Mouse (Mus musculus): Measurements from ENCODE around the gene Pink1. TPM values are rescaled to one million over a fixed set of nuclear protein-coding genes. Genes with fewer than 3 reads are reported as not detected.

The Pink1 gene
- 153 and 172 TPM in 2 replicates for polyA plus RNA-seq (2012; rRNA removed)

DNA sequence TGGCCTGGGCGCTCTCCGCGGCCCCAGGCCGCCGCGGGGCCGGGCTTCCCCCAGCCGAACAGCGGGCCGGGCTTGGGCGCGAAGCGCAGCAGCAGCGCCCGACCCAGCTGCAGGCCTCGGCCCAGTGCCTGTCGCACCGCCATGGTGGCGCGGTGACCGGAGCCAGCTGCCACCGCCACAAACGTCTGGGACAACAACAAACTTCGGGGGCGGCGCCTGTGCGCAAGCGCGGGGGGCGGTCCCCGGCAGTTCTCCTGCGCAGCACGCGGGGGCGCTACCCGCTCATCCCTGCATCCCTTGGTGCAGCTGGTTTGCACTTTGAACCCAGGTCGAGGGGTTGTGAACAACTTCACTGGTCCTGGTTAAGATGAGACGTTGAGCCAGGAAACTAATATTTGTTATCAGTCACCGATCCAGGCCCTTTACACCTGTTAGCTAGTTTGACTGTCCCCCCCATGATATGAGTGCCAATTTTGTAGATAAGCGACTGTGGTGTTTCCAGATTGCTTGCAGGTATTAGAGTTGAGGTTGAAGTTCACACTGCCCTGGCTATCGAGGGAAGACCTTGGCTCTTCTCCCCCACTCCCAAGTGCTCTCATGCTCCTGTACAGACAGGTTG is at the start of gene Pink1:
Gene Pink1 (minus strand): TSS at position 231 of the 619 bp plus-strand sequence.
- no peak for DNase-seq (ENCODE audit: low read depth)

DNA sequence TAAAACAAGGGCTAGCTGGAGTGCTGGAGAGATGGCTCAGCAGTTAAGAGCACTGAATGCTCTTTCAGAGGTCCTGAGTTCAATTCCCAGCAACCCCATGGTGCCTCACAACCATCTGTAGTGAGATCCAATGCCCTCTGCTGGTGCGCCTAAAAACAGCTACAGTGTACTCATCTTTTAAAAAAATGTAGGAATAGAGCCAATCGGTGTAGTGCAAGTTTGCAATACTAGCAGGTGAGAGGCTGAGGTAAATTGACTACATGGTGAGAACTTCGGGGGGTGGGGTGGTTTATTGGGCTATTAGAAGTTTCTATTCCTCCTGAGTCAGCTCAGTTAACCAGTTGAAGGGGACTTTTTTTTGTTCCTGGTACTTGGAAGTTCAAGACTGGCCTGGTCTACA is 49.0 kb upstream of the Pink1 start:
- DNase-seq (ENCODE audit: low read depth), result no peak

DNA sequence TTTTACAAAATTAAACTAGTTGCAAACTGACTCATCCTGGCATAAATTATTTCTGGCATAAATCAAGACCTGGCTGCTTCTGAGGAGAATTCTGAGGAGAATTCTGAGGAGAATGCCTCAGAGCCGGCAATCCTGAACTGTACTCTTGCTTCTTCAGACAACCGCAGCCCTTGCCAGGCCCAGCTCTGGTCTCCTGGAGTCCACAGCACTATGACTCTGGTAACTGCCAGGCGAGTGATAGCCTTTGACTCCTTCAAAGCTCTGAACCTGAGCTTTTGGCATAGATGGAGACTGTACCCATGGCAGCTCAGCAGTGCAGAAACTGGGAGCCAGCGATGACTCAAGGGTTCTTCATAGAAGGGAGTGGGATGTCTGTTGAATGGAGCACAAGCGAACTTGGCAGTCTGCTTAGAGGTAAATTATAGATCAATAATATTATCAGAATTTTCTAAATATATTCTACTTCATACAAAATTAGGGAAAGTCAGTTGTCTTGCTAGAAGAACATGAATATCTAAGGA is 44.9 kb upstream of the Pink1 start:
- no peak for DNase-seq (ENCODE audit: low read depth)

DNA sequence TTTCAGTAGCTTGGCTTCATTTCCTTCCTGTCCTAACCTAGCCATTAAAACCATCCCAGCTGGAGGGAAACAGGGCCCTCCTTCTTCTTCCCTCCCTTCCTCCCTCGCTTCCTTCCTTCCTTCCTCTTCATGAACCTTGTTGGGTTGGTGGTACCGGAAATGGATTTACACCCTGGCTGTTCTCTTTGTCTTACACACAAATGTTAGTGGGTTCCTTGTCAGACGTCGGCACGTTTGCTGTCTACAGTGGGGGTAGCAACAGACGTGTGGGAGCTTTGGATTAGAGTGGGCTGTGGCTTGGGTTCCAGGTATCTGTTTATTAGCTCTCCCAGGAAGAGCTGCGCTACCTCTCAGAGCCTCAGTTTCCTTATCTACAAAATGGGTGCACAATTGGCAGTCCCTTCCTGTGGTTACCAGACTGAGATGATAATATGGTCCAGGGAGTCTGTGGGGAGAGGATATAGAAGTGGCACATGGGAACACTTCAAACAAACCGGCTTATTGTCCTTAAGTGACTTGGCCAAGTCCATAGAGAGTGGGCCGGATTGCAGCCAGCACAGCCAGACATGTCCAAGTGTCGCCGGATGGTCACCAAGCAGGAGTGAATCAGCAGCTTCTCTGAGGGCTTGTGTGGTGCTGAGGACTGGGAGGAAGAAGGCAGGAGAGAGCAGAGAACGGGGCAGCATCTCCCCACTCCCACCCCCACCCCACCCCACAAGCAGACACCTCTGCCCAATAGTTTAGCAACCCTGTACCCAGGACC is 42.6 kb upstream of the Pink1 start:
- DNase-seq (ENCODE audit: low read depth), result no peak

DNA sequence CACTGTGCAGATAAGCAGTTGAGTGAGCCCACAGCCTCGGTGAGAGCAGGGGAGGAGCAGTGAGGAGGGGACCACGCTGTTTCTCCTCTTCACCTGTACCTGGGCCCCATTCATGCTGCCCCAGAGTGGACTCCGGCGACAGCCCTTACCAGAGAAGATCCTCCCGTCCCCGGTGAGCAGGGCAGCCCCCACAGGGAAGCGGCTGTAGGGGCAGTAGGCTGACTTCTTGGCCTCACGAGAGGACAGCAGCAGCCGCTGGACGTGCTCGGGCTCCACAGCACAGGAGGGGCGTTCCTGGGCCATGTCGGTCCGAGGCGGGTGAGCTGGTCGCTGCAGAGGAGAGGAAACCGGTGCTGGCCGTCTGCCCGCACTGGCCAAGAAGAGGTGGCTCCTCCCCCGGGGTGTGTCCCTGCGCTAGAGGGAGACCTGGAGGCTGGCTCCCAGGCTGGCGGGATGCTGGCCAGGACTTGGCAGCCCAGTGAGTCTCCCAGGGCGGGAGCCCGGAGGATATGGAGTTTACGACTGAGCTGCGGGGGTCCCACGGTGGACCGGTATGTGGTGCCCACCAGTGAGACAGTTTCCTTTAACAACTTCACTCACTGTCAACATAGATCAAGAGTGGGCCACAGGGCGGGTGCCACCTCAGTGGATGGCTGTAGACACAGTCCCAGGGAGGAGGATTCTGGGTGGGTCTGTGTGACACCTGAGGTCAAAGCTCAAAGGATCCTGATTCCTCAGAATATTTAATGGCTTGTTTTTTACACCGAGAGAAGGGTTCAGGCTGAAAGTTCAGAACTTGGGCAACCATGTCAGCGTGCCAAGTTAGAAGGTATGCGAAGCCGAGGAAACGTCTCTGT is 41.8 kb upstream of the Pink1 start, which contains the start of gene Cda:
Gene Cda (minus strand): TSS at position 352 of the 857 bp plus-strand sequence.
- DNase-seq (ENCODE audit: low read depth), result no peak

DNA sequence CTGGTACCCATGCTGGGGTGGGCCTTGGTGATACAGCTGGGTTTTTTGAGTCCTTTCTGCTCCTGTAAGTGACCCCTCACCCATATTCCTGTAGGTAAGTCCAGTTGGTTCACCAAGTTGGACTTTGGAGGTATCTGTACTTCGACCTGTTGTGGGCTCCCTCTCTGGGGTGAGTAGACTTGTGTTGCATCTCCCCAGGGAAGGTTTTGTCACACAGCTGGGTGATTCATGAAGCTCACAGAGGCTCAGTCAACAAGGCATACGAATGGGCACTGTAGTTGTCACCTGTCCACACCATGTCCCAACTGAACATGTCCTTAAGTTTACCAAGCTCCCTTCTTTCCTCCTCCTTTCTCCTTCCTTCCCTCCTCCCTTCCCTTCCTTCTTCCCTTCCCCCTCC is 40.5 kb upstream of the Pink1 start:
- no peak for DNase-seq (ENCODE audit: low read depth)

DNA sequence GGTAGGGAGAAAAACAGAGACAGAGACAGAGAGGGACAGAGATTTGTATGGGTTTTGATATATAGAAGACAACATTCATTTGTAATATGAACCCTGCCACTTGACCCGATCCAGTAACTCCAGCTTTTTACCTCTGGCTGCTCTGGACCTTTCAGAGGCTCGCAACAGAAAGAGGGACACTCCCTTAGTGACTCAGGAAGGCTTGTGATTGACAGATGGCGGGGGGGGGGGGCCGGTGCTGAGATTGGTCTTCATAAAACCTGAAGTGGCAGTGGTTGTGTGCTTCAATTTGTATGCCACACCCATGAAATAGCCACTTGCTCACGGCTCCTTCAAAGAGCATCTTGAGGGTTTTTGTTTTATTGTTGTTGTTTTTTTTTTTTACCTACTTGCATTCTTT is 37.4 kb upstream of the Pink1 start:
- no peak for DNase-seq (ENCODE audit: low read depth)

DNA sequence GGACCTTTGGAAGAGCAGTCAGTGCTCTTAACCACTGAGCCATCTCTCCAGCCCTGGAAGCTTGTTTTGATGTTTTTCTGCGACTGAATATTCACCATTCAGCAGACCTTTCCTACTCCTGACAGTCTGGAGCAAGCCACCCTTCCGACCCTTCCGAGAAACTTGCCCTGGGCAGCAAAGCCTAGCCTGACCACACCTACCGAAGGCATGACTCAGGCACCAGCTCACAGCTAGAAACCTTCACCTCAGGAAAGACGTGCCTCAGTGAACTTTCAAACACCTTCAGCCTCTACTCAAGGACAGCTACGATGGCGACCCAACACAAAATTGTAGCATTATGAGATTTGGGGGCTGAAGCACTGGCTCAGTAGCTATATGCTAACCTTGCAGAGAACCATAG is 36.8 kb upstream of the Pink1 start:
- no peak for DNase-seq (ENCODE audit: low read depth)

DNA sequence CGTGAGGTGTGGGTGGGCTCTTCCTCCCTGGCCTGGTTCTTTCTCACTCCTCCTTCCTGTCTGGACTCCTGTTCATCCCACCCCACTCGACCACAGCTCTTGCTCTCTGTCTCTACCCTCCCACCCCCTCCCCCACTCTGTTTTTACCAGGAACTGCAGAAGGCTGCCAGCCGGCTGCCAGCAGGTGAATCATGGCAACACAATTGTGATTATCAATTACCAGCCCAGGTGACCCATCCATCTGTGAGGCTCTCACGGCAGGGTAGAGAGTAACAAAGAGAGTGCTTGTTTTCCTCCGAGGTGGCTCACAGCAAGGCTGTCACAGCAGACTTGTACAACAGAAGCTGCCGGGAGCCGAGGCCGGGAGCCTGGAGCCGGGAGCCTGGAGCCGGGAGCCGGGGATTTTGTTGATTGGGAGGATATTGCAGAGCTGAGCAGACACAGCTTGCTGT is 35.3 kb upstream of the Pink1 start:
- no peak for DNase-seq (ENCODE audit: low read depth)

DNA sequence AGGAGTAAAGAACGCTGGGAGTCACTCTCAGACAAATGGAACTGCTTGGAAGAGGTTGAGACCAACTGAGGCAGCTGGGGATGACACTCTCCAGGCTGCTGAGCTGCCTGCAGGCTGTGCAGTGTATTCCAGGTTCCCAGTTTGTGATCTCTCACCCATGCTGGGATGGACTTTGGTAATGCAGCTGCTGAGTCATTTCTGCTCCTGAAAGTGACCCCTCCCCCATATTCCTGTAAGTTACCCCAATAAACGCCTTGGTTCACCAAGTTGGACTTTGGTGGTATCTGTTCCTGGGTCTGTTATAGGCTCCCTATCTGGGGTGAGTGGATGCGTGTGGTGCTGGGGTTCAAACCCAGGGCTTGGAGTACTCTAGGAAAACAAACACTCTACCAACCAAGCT is 32.1 kb upstream of the Pink1 start:
- DNase-seq (ENCODE audit: low read depth), result no peak

DNA sequence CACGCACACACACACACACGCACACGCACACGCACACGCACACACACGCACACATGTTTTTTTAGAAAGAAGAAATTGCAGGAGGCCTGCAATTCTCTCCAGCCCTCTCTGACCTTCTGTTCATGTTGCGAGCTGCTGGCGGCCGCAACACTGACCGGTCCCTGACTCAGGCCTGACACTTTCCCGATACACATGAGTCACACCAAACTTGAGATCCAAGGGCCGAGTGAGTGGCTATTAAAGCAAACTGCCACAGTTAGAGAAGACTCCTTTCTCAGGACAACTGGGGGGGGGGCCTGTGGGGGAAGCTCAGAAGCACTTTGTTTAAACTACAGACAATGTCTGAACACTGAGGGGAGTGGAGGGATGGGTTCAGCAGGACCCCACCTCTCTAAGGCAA is 30.4 kb upstream of the Pink1 start:
- no peak for DNase-seq (ENCODE audit: low read depth)

DNA sequence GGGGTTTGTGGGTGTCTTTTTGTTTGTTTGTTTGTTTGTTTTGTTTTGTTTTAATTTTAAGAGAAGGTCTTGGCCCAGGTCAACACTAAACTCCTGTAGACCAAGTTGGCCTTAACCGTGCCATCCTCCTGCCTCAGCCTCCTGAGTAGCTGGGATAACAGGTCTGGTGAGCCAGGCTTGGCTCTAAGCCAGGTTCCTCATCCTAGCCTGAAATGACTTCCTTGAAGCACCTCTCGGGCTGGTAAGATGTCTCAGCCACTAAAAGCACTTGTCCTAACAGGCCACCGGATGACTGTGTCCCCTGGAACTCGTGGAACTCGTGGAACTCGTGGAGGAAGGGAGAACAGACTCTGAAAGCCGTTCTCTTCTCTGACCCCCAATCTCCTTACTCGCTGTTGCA is 30.0 kb upstream of the Pink1 start:
- no peak for DNase-seq (ENCODE audit: low read depth)

DNA sequence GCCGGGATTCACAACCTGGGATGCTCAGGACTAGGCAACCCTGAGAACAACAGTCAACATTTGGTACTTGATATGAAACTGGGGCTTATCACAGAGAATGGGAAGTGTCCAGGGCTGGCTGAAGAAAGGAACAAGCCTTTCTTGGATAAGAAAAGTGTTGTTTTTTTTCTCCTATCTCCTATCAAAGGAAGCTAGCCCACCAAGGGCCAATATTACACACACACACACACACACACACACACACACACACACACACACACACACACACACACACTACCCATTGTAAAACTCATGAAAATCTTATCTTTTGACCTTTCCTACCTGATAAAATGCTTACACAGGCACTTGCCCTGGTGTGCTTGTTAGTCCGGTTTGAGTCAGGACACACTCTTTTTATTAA is 29.4 kb upstream of the Pink1 start:
- DNase-seq (ENCODE audit: low read depth), result no peak

DNA sequence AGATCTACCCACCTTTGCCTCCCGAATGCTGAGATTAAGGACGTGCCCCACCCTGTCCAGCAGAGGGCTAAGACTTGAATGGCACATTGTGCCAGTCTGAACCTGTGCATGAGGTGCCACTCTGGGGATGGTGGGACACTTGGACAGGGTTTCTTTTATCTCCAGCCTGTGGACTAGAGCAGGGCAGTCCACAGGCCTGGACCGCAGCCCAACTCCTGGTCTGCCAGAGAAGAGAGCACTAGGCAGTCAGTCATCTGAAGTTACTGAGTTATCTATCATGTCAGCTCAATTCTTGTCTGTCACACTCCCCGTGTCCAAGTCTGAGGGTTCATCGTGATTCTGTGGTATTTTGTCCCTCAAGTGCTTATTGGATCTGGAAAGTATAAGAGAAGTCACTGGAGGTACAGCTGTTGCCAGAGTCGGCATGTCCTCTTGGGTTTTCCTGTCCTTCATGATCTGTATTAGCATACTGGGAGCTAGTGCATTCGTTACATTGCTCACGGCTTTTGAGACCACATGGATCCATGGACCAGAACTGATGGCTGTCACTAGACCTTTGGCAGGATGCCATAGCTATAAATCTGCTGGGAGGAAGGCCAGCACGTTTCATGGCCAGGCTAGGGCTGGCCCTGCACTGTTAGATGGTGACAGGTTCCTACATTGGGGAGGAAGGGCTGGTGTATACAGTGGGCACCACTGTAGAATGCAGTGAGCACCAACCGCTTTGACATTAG is 27.5 kb upstream of the Pink1 start:
- no peak for DNase-seq (ENCODE audit: low read depth)

DNA sequence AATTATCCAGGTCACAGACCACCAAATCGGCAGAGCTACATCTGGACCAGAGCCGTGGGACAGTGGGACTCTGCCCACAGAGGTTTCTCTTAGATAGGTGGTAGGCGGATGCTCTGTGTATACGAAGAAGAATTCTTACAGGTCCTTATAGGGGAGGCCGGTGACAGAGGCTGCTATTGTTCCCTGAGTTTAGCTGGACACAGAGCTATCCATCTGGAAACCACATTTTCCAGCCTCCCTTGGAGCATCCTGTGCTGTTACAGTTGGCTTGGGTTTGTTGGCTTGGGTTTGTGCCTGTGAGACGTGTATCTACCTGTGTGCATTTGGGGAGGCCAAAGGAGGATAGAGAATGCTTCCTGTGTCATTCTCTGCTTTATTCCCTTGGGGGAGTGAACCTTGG is 26.6 kb upstream of the Pink1 start:
- no peak for DNase-seq (ENCODE audit: low read depth)

DNA sequence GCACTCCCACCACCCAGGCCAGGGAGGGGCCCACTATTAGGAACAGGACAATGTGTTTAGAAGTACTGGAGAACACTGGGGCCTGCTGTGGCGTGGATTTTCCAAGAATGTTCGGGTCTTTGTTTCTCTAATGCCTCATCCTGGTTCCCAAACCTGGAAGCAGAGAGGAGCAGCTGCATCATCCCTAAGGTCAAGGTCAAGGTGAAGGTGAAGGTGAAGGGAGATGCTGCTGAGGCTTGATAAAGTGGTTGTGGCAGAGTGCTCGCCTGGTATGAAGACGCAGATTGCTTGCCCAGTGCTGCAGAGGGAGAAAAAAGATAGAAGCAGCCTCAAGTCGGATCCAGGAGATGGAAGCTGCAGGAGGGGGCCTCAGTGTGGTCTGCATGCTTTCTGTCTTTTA is 25.7 kb upstream of the Pink1 start:
- DNase-seq (ENCODE audit: low read depth), result no peak

DNA sequence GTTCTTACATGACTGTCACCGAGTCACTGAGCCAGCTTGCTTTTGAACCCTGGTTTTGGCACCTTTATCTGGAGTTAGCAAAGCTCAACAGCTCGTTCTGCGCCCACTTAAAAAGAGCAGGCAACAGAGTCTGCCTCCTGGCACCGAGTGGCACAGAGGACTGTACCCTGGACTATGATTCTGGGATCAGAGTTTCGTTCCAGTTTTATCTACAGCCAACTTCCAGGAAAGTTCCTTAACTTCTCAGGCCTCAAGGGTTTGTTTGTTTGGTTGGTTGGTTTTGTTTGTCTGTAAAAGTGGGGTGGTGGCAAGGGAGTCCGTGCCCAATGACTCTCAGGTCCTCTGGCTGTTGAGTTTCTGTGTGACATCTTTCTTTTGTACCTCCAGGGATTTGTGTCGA is 22.6 kb upstream of the Pink1 start:
- no peak for DNase-seq (ENCODE audit: low read depth)

DNA sequence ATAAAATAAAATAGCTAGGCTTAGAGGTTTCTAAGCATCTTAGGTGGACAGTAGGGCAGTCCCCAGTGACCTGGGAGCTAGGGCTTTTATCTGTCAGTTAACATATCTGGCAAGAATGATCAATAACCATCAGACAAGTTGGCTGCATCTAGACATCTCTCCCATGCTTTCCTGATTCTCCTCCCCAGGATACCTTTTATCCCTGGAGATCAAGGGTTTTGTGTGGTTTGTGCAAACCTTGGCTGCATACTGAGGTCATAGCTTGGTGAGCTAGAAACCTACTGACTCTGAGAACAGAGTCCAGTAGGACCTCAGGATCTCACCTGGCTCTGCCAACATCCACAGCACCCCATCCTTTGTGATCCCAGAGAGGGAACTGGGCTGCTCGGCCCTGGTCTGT is 21.2 kb upstream of the Pink1 start:
- no peak for DNase-seq (ENCODE audit: low read depth)

DNA sequence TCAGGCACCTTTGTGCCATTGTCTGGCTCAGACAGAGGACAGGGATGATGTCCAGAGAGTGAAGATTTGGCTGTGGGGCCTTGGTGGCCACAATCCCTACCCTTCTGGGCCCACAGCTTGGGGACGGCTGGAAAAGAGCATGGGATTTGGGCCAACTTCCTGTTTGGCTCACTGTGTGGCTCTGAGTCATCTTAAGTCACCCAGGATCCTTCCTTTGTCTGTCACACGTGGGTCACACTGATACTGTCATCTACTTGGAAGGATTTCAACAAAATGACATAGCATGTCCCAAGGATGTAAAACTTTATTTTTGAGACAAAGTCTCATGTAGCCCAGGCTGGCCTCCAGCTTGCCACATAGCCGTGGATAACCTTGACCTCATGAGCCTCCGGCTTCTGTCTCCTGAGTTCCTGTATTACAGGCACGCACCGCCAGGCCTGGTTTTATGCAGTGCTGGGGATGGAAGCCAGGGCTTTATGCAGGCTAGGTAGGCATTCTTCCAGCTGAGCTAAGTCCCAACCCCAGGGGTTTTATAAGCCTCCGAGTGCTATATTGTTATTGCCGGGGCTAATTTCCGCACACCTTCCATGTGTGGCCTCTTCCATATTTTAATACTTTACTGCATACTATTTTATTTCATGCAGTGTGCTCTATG is 18.9 kb upstream of the Pink1 start:
- no peak for DNase-seq (ENCODE audit: low read depth)

DNA sequence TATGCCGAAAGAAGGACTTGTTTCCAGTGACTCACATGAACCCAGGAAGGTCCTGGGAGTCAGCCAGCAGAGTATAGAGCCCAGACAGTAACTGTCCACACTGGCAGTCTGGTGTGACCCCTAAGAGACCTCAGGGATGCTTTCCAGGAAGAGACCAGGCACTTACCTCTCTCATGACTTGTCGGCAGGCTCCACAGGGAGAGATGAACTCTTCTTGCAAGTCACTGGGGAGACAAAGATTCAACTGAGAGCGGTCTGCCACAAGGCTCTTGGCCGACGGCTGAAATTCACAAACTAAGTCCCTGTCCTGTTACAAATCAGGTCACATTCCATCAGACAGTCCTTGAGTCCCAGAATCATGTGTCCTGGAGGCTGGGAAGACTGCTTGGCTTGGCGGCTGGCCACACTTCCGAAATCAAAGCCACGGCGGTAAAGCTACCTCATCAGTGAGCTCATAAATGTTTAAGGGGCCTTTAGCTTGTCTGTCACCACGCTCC is 17.3 kb upstream of the Pink1 start:
- DNase-seq (ENCODE audit: low read depth), result no peak

DNA sequence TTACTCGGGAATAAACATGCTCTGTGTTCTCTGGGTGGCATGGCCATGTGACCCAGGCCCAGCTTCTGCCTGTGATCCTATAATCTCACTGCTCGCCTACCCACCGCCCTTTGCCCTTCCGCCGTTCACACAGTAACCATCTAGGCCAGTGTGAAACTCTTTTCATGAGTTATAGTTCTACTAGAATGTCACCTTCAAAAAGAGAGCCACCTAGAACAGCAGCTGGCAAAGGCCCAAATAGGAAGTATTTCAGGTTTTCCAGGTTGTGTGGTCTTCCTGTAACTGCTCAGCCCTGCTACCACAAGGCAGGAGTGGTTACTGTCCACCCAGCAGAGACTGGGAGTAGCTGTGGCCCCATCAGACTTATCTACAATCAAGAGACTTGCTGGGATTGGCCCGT is 16.7 kb upstream of the Pink1 start:
- no peak for DNase-seq (ENCODE audit: low read depth)

Measured in gonadal fat pad, adult 2 months (tissue).